Mouse (Mus musculus): ENCODE results near the gene Nfatc2.

DNA sequence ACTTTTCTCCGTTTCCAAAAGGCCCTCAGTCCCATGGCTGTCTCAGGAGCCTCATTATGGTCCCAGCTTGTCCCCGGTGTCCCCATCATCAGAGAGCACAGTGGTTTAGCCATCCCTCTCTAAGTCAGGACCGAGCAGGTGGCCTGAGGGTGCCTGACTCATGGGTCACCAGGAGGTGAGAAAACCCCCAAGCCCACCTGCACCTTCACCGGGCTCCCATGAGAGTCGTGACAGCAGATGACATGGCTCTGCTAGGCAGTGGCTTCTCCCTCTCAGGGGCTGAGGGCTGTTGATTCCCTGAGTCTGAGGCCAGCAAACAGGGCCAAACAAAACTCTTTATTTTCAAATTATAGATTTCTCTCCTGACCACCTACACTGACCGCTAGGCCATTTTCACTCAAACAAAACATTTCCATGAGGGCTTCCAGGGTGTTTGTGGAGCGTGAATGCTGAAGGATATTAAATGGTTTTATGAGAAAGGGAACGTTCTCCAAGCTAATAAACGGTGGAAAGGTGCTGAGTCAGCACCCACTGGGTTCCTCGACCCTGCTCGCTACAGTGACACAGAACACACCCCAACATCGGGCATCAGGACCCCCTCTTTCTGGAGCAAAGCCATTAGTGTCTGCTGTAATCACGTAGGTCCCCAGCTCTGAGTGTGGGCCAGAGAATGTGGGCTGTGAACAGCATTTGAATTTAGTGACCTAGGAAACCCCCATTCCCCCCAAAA, 92.8 kb downstream of the Nfatc2 start:
- TF ChIP-seq POLR2A (IDR thresholded peaks at IDR 0.05; ENCODE audit: borderline replicate concordance, control insufficient read depth, low read depth, low read length): no peak
- TF ChIP-seq CTCF (IDR thresholded peaks at IDR 0.05; ENCODE audit: control insufficient read depth, insufficient read depth, low read length): no peak

Data from bone marrow, adult 2 months (tissue).